Mouse (Mus musculus) brown adipose tissue, adult 24 weeks (tissue): ENCODE data around the gene Ccdc50. TPM values are rescaled to one million over a fixed set of nuclear protein-coding genes. Genes with fewer than 3 reads are reported as not detected.

Experiments
- H3K27ac ChIP-seq: fragments of 200-500 bp; replicated peaks from 2 replicates; pipeline ENCODE4 v1.5.1; 2012; ENCODE audit warnings: low read depth, mild to moderate bottlenecking, low read length
- H3K4me1 ChIP-seq: fragments of 200-500 bp; 2 replicates; pipeline ENCODE4 v1.6.1; 2012; ENCODE audit warnings: low read length, mixed read lengths; ENCODE audit not compliant: control insufficient read depth, insufficient read depth, insufficient read length
- H3K4me3 ChIP-seq: fragments of 200-500 bp; 2 replicates; pipeline ENCODE4 v1.5.1; 2012; ENCODE audit warnings: low read depth, mild to moderate bottlenecking, low read length, moderate library complexity; ENCODE audit not compliant: insufficient read depth
- polyA plus RNA-seq: library from polyadenylated mRNA; stranded (reverse); fragments of >200 nt; gene quantifications from 2 replicates; pipeline ENCODE4 v1.2.4, GENCODE M21; 2012; ENCODE audit not compliant: missing spikeins, insufficient read depth, insufficient read length

Ccdc50 gene
- polyA plus RNA-seq, 1 experiment, result 63.7 TPM

DNA sequence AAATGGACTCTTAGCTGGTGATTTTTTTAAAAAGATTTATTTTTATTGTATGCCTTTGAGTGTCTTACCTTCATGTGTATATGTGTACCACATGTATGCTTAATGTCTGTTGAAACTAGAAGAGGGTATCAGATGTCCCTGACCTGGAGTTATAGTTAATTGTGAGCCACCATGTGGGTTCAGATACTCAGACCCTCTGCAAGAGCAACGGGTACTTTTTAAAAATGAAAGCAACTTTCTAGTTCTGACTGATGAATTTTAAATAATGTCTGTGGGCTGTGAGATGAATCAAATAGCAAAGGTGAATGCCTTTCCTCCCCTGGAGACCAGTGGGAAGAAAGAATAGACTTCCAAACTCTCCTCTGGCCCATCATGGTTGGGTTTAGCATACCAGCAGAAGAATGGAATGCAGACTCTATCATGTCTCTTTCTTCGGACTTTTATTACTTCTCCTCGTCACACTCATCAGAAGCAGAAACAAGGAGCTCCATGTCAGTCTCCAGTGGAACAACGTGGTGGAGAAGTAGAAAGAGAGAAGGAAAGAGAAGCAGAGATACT lies 1.7 kb upstream of the Ccdc50 start:
- Histone ChIP-seq H3K27ac (no peak overlapping the region), H3K4me3 (no peak overlapping the region), H3K4me1 (peaks cover 8% of the 10 kb centered on the region; the same call in 1 of the 2 replicates)

DNA sequence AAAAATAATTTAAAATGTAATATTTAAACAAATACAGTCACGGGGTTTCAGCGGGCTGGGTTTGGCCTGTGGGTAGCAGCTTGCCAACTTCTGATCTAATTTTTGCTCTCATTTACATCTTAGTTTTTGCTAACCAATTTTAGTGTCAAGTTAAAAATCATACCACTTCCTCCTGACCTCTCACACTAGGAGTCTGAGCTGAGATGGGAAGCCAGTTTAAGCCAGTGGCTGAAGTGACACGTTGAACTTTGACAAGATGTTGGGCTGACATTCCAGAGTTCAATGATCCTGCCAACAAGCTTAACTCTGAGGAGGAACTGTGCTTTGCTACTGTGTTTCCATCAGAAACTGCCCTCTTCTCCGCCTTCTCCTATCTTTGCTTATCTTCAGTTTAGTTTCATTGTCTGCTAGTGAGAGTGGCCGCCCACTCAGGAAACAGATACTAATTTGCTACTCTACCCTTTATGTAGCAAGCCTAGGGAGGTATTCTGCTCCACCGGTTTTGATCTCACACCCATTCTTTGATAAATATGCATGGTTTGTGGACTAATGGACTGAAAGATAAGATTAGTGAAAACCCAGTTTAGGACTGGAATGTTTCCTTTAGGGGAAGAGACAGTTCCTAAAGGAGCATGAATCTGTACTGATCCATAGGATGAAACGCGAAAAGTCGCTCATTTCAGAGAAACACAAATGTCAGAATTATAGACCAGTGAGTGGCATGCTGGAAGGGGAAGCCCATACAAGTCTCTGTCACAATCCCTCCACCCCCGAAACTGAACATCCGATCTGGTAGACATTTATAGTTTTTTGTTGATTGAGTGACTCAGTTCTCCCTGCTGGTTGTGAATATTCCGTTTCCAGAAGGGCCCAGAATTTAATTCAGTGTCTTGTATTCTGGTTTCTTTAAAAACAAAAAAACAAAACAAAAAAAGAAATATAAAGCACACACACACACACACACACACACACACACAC lies 746 bp upstream of the Ccdc50 start:
- Histone ChIP-seq H3K27ac (peak overlapping the region; percentile 64), H3K4me3 (peak overlapping the region; percentile 40), H3K4me1 (peaks cover 8% of the 10 kb centered on the region; the same call in 1 of the 2 replicates)

DNA sequence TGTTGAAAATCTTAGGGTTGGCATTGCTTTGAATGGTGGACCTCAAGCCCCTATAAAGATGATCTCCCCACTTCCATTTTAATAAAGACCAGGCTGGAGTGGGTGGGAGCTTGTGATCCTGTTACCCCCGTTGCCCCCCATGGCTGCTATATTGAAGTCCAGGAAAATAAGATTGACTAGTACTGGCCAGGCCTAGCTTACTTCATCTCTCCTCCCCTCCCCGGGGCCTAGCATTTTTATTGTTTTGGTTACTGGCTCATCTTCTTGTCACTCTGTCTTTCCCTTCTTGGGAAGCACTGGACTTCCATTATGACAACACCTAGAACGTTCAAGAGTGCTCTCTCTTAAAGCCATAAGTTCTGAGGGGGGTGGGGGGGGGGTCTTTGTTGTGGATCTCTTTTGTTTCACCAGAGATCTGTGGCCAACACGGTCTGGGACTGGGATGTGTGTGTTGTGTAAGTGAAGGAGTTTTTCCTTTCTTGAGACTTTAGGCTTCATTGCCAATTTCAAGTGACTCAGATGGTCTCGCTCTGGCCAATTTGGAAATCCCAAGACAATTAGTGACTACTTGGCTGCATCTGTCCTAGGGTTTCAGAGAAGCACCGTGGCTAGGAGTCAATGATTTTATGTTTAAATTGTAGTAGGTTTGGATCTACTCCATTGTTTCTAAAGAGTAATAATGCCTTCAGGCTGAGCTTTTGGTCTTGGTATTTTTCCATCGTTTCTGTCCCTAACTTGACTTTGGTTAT lies 1.0 kb downstream of the Ccdc50 start:
- Histone ChIP-seq H3K27ac (peak overlapping the region; percentile 77), H3K4me3 (peak overlapping the region; percentile 93), H3K4me1 (peaks cover 8% of the 10 kb centered on the region; the same call in 1 of the 2 replicates)

DNA sequence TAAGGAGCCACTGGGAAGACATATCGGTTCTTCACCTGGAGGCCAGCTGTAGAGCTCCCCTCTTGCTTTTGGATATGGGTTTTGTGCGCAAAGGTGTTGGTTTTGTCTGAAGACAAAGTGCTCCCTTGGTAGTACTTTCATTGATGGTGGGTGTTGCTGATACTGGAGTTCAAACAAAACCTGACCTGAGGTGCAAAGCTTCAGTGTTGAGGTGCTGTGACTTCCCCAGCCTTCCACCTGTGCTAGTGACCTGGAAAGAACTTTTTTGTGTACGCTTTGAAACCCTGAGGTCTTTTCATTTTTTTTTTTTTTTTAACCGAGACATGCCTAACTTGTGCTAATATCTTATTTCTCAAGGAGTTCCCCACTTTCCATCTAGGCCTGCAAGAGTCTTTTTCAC lies 1.6 kb downstream of the Ccdc50 start:
- Histone ChIP-seq H3K27ac (peak overlapping the region; percentile 38), H3K4me3 (peak overlapping the region; percentile 25), H3K4me1 (peaks cover 8% of the 10 kb centered on the region; the same call in 1 of the 2 replicates)

DNA sequence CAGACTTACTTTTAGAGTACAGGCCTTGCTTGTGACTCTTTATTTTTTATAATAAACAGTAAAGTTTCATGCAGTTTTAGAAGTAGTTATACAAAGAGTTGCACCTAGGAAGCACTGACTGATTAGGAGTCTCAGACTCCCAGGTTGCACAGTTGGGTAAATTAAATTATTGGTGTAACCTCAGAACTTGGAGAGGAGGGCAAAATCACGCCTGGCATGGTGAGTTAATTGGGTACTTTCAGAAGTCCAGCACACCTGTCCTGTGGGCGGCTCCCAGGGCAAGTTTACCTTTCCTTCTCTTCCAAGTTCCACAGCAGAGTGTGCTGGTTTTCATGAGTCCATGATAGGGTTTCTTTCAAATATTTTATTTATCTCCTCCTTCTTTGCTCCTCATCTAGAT lies 3.2 kb downstream of the Ccdc50 start:
- no peak overlapping the region for H3K4me3 ChIP-seq
- peaks cover 9% of the 10 kb centered on the region; the same call in 1 of the 2 replicates for H3K4me1 ChIP-seq
- H3K27ac ChIP-seq, result no peak overlapping the region

DNA sequence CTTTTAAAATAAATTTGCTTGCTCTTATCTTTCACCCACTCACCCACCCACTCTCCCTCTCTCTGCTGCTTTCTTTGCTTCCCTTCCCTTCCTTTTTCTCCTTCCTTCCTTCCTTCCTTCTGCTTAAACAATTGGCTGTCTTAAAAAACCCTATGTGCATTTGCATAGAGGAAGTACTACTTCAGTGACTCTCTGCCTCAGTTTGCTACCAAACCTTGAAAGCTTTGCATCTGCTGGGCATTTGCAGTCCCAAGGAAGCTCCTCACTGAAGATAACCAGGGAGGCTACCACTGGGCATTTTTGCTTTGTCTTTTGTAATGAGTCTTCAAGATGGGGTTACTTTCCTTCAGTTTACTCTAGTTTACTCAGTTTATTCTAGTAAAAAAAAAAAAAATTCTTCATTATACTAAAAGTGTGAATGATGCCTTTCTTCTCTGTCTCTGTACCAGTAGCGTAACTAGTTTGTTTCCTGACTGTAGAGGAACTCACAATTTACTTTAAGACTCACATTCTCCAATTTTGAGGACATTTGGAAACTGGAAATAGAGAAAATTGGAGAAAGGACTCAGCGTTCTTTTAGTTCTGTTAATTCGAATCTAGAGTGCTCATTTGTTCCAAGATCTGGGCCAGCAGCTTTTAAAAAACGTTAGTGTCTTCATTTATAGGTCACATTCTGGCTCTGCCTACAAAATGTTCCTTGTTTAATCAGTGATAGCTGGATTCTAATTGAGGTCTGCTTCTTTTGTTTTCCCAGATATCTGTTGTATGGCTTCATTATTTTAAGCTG lies 6.8 kb downstream of the Ccdc50 start:
- H3K4me3 ChIP-seq, result no peak overlapping the region
- H3K4me1 ChIP-seq, result peaks cover 8% of the 10 kb centered on the region; the same call in 1 of the 2 replicates
- peak overlapping the region; percentile 29 for H3K27ac ChIP-seq

DNA sequence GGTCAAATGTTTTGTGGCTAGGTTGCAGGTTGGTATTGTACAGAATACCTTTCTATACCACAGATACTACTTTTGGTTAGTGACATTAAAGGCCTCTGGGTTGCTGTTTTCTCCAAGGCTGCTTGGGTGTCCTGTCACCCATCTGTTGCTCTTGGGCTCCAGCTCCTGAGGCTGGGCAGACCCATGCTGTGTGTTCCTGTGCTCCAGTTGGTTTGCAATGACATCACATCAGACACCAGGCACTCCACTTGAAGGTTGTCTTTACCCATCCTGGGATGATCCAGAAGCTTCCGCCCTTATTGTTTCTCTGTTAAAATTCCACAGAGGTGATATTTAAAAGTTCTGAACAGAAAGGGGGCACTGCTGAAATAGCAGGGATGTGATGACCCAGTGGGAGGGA lies 8.3 kb downstream of the Ccdc50 start:
- Histone ChIP-seq H3K27ac (no peak overlapping the region), H3K4me1 (peaks cover 3% of the 10 kb centered on the region; the same call in 1 of the 2 replicates), H3K4me3 (no peak overlapping the region)

DNA sequence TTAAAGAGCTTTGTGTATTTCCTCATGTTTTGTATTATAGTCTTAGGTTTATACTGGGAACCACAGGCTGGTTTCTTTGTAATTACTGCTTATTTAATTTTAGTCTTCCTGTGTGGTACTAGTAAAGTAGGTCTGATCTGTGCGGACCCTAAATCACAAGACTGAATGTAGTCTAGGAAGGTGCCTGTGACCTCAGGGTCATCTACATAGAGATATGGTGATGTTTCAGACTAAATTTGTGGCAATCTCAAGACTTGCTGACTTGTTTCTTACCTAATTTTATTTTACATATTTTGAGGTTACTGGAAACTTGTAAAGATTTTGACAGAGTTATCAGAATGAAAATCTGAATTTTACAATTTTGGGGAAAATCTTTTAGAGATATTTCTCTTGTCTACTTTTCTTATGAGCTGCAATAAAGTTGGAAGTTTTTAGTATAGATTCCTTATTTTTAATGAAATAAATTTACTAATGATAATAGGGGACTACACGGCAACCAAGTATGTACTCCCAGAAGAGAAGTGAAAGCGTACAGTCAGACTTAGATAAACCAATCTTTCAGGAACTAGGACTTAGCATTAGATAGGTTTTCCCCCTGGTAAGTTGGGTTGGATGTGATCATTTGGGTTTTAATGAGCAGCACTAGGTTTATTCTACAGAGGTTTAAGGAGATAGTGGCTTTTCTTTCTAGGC lies 10.5 kb downstream of the Ccdc50 start:
- peaks cover 2% of the 10 kb centered on the region; the same call in 1 of the 2 replicates for H3K4me1 ChIP-seq
- H3K27ac ChIP-seq, result no peak overlapping the region
- no peak overlapping the region for H3K4me3 ChIP-seq

DNA sequence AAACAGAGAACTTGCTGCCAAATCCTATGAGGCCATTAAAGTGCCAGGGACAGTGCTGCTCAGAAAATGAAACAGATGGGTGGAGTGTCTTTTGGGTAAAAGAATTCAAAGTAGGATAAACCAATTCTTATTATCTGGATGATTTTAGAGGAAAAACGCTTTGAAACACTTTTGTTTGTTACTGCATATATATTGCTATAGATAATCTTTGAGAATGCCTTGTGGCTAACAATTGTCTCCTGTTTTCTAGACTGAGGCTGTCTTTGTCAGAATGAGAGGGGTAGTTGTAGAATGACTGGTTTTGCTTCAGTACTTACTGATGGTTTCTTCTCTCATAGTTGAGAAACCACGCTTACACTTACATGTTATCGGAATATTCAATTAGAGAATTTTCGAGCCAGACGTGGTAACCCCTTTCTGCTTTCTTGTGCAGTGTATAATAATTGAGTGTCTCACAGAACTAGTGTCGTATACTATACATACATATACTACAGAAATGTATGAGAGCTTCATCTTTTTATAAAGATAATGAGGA lies 11.1 kb downstream of the Ccdc50 start:
- H3K4me3 ChIP-seq, result no peak overlapping the region
- no peak overlapping the region for H3K27ac ChIP-seq
- H3K4me1 ChIP-seq, result peaks cover 2% of the 10 kb centered on the region; the same call in 1 of the 2 replicates

DNA sequence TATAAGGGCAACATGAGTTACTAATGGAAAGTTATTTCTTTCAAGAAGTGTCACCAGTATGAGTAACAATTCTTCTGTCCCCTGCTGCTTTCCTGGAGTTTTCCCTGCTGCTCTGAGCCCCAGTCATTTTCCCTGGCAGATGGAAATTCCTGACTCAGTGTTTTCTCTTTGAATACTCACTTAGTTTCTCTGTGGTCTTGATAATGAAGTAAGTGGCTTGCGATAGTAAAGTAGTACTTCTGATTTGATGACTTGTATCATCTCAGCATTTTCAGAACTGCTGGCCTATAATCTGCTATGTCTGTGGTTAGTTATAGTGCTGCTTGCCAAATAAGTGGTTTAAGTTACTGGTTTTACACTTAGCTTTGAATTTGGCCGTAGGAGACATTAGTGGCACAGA lies 12.9 kb downstream of the Ccdc50 start:
- Histone ChIP-seq H3K27ac (no peak overlapping the region), H3K4me3 (no peak overlapping the region), H3K4me1 (peaks cover 2% of the 10 kb centered on the region; the same call in 1 of the 2 replicates)

DNA sequence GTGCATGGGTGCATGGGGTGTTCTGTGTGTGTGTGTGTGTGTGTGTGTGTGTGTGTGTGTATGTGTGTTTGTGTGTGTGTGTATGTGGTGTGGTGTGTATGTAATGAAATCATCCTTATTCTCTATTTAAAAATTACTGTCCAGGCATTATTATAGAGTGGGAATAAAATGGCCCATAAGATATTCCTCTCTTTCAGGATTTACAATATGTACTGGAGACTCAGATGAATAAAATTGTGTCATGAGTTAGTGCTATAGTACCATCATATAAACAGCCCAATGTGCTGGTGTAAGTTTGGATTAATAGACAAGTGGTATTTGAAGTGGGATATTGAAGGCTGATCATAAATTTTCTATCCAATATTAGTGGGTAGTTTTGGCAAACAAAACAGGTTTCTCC lies 15.4 kb downstream of the Ccdc50 start:
- H3K4me1 ChIP-seq, result no peaks in the 10 kb centered on the region
- no peak overlapping the region for H3K4me3 ChIP-seq
- H3K27ac ChIP-seq, result no peak overlapping the region

DNA sequence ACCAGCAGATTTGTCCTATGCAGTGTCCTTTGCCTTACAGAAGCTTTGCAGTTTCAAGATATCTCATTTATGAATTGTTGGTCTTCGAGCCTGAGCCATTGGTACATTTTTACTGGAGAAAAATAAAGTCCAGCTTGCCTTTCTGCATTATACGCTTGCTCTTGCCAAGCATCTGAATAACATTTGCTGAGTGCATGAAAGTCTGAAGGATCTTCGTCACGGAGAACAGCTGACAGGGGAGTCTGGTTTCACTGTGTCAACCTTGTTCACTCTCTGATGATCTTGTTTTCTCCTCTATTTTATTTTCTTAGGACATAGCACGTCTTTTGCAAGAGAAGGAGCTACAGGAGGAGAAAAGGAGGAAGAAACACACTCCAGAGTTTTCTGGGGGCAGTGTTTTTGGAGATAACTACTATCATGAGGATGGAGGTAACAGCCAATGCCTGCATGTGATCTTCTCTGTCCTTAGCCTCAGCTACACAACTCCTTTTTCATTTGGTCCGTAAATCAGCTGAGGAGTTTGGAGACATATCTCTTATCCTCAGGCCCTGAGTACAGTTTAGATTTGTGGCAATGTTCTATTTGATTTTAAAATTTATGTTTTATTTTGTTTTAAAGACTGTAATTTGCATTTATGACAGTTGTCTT lies 28.4 kb downstream of the Ccdc50 start:
- H3K4me1 ChIP-seq, result no peaks in the 10 kb centered on the region
- no peak overlapping the region for H3K4me3 ChIP-seq
- no peak overlapping the region for H3K27ac ChIP-seq

DNA sequence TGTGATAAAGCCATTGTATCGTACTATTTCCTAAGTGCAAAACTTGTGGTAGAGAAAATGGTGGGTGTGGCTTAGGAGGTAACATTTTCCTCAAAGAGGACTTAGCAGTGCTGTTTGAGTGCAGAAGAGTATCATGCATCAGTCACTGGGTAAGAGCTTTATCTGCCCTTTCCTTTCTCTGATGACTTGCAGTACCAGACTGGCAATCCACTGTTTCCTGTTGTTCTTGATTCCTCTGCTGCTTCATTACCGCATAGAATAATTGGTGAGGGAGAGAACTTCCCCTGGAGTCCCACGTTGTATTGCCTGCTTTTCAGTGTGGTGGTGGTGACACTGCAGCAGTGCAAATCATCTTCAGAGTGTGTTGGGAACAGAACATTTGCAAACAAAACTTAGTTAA lies 29.0 kb downstream of the Ccdc50 start:
- H3K4me1 ChIP-seq, result no peaks in the 10 kb centered on the region
- no peak overlapping the region for H3K4me3 ChIP-seq
- H3K27ac ChIP-seq, result no peak overlapping the region
